ENCODE assay signal across 18 mouse cellular contexts in the genomic region with DNA sequence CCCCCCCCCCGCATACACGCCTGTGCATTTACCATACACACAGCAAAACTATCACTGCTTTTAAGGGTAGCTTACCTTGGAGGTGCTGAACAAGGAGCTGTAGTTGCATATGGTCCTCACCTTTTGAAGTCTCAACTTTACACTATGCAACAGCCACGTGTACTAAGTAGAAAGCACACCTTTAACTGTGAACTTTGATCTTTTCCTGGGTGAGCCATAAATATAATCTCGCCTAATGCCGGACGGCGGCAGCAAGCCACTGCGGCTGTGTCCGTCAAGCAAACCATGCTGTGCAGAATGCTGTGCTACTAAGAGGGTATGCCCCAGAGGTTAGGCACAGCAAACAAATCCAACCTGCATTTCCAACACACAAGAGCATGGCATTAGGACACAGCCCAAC.
DNase-seq lines count a peak whose midpoint lies in the region; ATAC-seq lines count a peak whose summit lies in the region.
"Had no signal": no experiment of that assay in that cellular context is flagged by ENCODE, and none has a peak within 500 bp of the region (broad histone marks: within the 10 kb centered on the region; RNA-seq: fewer than 3 reads in every experiment).

No protein-coding gene starts in this region.

- no peak for DNase-seq in left cerebral cortex, postnatal 4 days
- DNase-seq in cerebellum, adult 8-10 months: no peak
- DNase-seq: adrenal gland, adult 2 months; adrenal gland, postnatal 10 days; adrenal gland, postnatal 25 days; cerebellum, adult 11 months; cerebellum, adult 18-20 months; cerebellum, adult 9-10 months; cerebellum, postnatal 10 days; cerebellum, postnatal 25 days; forebrain, postnatal 0 days had no signal

- peaks cover 6% of the 10 kb centered on the region; the same call in 1 of the 2 replicates for H3K27me3 ChIP-seq in hindbrain, embryonic 13.5 days
- no peaks in the 10 kb centered on the region for H3K27me3 ChIP-seq in hindbrain, embryonic 16.5 days (replicated peaks; ENCODE audit: control insufficient read depth, insufficient read depth, low read length)
- H3K27me3 ChIP-seq in intestine, embryonic 16.5 days (replicated peaks; ENCODE audit: control insufficient read depth, insufficient read depth, low read length): no peaks in the 10 kb centered on the region
- H3K27me3 ChIP-seq: embryonic facial prominence, embryonic 12.5 days; forebrain, embryonic 13.5 days; forebrain, embryonic 15.5 days had no signal

- no peaks in the 10 kb centered on the region for H3K36me3 ChIP-seq in hindbrain, embryonic 13.5 days
- no peaks in the 10 kb centered on the region for H3K36me3 ChIP-seq in hindbrain, embryonic 16.5 days (ENCODE audit: control insufficient read depth, insufficient read depth, low read length)
- H3K36me3 ChIP-seq in intestine, embryonic 16.5 days (ENCODE audit: control insufficient read depth, insufficient read depth, low read length): no peaks in the 10 kb centered on the region
- H3K36me3 ChIP-seq: embryonic facial prominence, embryonic 10.5 days; embryonic facial prominence, embryonic 12.5 days; forebrain, embryonic 15.5 days had no signal

- H3K27ac ChIP-seq in hindbrain, embryonic 13.5 days: 0 out of 2 replicates have a peak overlapping the region, but pooled peaks have one; percentile 2
- H3K27ac ChIP-seq in hindbrain, embryonic 16.5 days (ENCODE audit: low read depth, low read length): no peak overlapping the region
- H3K27ac ChIP-seq in intestine, embryonic 16.5 days (ENCODE audit: low read length): no peak overlapping the region
- H3K27ac ChIP-seq: embryonic facial prominence, embryonic 10.5 days; embryonic facial prominence, embryonic 12.5 days; forebrain, embryonic 13.5 days; forebrain, embryonic 15.5 days had no signal

- peaks cover 8% of the 10 kb centered on the region for H3K4me1 ChIP-seq in hindbrain, embryonic 13.5 days (replicated peaks)
- no peaks in the 10 kb centered on the region for H3K4me1 ChIP-seq in hindbrain, embryonic 16.5 days (ENCODE audit: control insufficient read depth, insufficient read depth, low read depth, low read length)
- H3K4me1 ChIP-seq in intestine, embryonic 16.5 days (ENCODE audit: control insufficient read depth, insufficient read depth, low read length): no peaks in the 10 kb centered on the region
- H3K4me1 ChIP-seq: embryonic facial prominence, embryonic 10.5 days; embryonic facial prominence, embryonic 12.5 days; forebrain, embryonic 13.5 days; forebrain, embryonic 15.5 days had no signal

- no peaks in the 10 kb centered on the region for H3K9me3 ChIP-seq in hindbrain, embryonic 13.5 days
- H3K9me3 ChIP-seq in hindbrain, embryonic 16.5 days (ENCODE audit: control insufficient read depth, low read length): no peaks in the 10 kb centered on the region
- H3K9me3 ChIP-seq in intestine, embryonic 16.5 days (ENCODE audit: control insufficient read depth, low read length): no peaks in the 10 kb centered on the region
- H3K9me3 ChIP-seq: embryonic facial prominence, embryonic 10.5 days; embryonic facial prominence, embryonic 12.5 days; forebrain, embryonic 13.5 days; forebrain, embryonic 15.5 days had no signal

- WGBS in hindbrain, embryonic 13.5 days: 90% methylated on average over 9 of the region's 9 CpGs
- 84% methylated on average over 9 of the region's 9 CpGs for WGBS in hindbrain, embryonic 16.5 days
- WGBS in intestine, embryonic 16.5 days: 59% methylated on average over 9 of the region's 9 CpGs

- H3K4me3 ChIP-seq in hindbrain, embryonic 13.5 days: no peak overlapping the region
- H3K4me3 ChIP-seq in hindbrain, embryonic 16.5 days (ENCODE audit: low read length): no peak overlapping the region
- H3K4me3 ChIP-seq in intestine, embryonic 16.5 days (ENCODE audit: low read length): no peak overlapping the region
- H3K4me3 ChIP-seq: embryonic facial prominence, embryonic 10.5 days; embryonic facial prominence, embryonic 12.5 days; forebrain, embryonic 13.5 days; forebrain, embryonic 15.5 days had no signal

- ATAC-seq in hindbrain, embryonic 13.5 days (ENCODE audit: low FRiP score): no peak
- ATAC-seq in hindbrain, embryonic 16.5 days: no peak
- peak; percentile 48; the same call in 1 of the 2 replicates for ATAC-seq in intestine, embryonic 16.5 days
- ATAC-seq: forebrain, embryonic 13.5 days; forebrain, embryonic 15.5 days; forebrain, postnatal 0 days had no signal

- intact Hi-C loops in left cerebral cortex, postnatal 4 days (cut with DNase I): no loop called here

- H3K9ac ChIP-seq in hindbrain, embryonic 13.5 days: no peak overlapping the region
- H3K9ac ChIP-seq in hindbrain, embryonic 16.5 days (ENCODE audit: low read depth, low read length): no peak overlapping the region
- no peak overlapping the region for H3K9ac ChIP-seq in intestine, embryonic 16.5 days (ENCODE audit: low read depth, low read length)
- H3K9ac ChIP-seq: embryonic facial prominence, embryonic 12.5 days; forebrain, embryonic 13.5 days; forebrain, embryonic 15.5 days; forebrain, postnatal 0 days had no signal

- H3K4me2 ChIP-seq in hindbrain, embryonic 13.5 days: no peak overlapping the region
- H3K4me2 ChIP-seq in hindbrain, embryonic 16.5 days (ENCODE audit: low read length): no peak overlapping the region
- no peak overlapping the region for H3K4me2 ChIP-seq in intestine, embryonic 16.5 days (ENCODE audit: low read depth, low read length)
- H3K4me2 ChIP-seq: embryonic facial prominence, embryonic 12.5 days; forebrain, embryonic 13.5 days; forebrain, embryonic 15.5 days had no signal
